Mouse (Mus musculus) CH12.LX (cell line): ENCODE results near the gene Gm21188.
"Not testable (repeated sequence)": the region's sequence is repeated elsewhere in the genome, so short reads cannot be mapped to it uniquely, and the experiment has no call there.

Experiments
- CTCF ChIP-seq, 2 experiments: IDR thresholded peaks in 1 of 2; conservative IDR thresholded peaks in 1 of 2; 2 replicates each; pipeline ENCODE4 v1.5.1; 2011 to 2012; ENCODE audit warnings: low read depth in 2 of 2, low read length in 2 of 2, improper control_type of control experiment in 1 of 2, inconsistent platforms in 1 of 2, mild to moderate bottlenecking in 1 of 2, moderate library complexity in 1 of 2
- ETS1 ChIP-seq: conservative IDR thresholded peaks from 2 replicates; pipeline ENCODE4 v1.6.1; 2012; ENCODE audit warnings: low read depth, mild to moderate bottlenecking, inconsistent platforms, low read length, improper control_type of control experiment, moderate library complexity
- MAX ChIP-seq: IDR thresholded peaks from 2 replicates; pipeline ENCODE4 v1.6.1; 2011; ENCODE audit warnings: low read length, improper control_type of control experiment
- MAZ ChIP-seq: IDR thresholded peaks from 2 replicates; pipeline ENCODE4 v1.6.1; 2012; ENCODE audit warnings: low read depth, mild to moderate bottlenecking, inconsistent platforms, low read length, improper control_type of control experiment, moderate library complexity
- NRF1 ChIP-seq: IDR thresholded peaks from 2 replicates; pipeline ENCODE4 v1.6.1; 2014; ENCODE audit warnings: low read depth, mild to moderate bottlenecking, inconsistent platforms, low read length, improper control_type of control experiment, moderate library complexity
- RAD21 ChIP-seq: IDR thresholded peaks from 2 replicates; pipeline ENCODE4 v1.6.1; 2011; ENCODE audit warnings: low read depth, mild to moderate bottlenecking, low read length, improper control_type of control experiment, moderate library complexity
- SMC3 ChIP-seq: IDR thresholded peaks from 2 replicates; pipeline ENCODE4 v1.6.1; 2011; ENCODE audit warnings: low read depth, low read length, improper control_type of control experiment
- ZKSCAN1 ChIP-seq: IDR thresholded peaks from 2 replicates; pipeline ENCODE4 v1.6.1; 2012; ENCODE audit warnings: low read depth, inconsistent platforms, low read length, improper control_type of control experiment, borderline replicate concordance

DNA sequence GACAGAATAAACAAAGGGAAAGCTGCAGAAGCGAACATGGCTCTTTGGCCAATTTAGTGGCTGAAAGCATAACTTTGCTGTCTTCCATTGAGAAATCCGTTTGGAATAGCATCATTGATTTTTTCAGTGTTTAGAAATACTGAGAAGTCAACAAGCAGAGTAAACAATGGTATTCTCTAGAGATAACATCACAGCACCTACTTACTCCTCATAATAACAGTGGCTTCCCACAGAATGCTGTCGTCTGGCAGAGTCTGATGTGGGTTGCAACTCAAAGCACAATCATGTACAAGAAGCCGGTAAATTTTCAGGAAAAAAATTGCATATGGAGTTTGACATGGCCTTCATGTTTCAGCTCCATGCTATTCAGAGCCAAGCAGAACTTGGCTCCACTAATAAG, 26.4 kb downstream of the Gm21188 start:
- not testable (repeated sequence) for TF ChIP-seq MAX; CTCF (conservative IDR thresholded peaks at IDR 0.05 in 1 of 2, IDR thresholded peaks at IDR 0.05 in 1 of 2; ENCODE audit: low read depth in 2 of 2, low read length in 2 of 2); ETS1; SMC3; RAD21; MAZ; NRF1; ZKSCAN1
